Mouse (Mus musculus) olfactory bulb, adult 2 months (tissue): ENCODE results near the gene Sdr9c7.

Experiments
- CTCF ChIP-seq: fragments of 200-500 bp; IDR thresholded peaks from 2 replicates; pipeline ENCODE4 v1.5.1; 2012; ENCODE audit warnings: low read depth, mild to moderate bottlenecking, low read length, moderate library complexity; ENCODE audit not compliant: insufficient read depth
- POLR2A ChIP-seq: fragments of 200-500 bp; IDR thresholded peaks from 2 replicates; pipeline ENCODE4 v1.6.1; 2012; ENCODE audit warnings: mild to moderate bottlenecking, low read depth, low read length, moderate library complexity; ENCODE audit not compliant: insufficient read depth

GRCm38 (mm10) chr10:127864931-127865330 is 33.4 kb upstream of the Sdr9c7 start:
- TF ChIP-seq POLR2A (no peak), CTCF (no peak)
